Mouse (Mus musculus): ENCODE results near the gene Rsph6a. TPM values are rescaled to one million over a fixed set of nuclear protein-coding genes. Genes with fewer than 3 reads are reported as not detected.
"Not testable (repeated sequence)": the region's sequence is repeated elsewhere in the genome, so short reads cannot be mapped to it uniquely, and the experiment has no call there.

The Rsph6a gene
- polyA plus RNA-seq, 1 experiment from 2014 or later: not detected

DNA sequence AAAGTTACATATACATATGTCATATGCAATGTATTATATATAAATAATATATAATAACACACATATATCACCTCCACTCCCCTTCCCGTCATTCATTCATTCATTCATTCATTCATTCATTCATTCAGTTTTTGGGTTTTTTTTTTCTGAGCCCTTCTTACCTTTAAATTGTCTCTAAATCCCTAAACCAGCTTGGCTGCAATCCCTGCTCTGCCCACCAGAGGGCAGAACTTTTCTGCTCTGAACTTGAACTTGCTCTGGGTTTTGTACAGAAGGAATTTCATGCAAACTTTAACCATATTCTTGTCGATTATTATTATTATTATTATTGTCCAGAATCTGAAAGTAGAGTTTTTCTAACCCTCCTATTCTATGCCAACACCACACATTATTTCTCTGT is 14.2 kb downstream of the Rsph6a start:
- Histone ChIP-seq H3K4me2 (ENCODE audit: low read depth, low read length, severe bottlenecking) (no peak overlapping the region), H3K9me3 (ENCODE audit: control insufficient read depth, low read length) (no peaks in the 10 kb centered on the region), H3K4me3 (ENCODE audit: low read depth, low read length) (no peak overlapping the region), H3K9ac (ENCODE audit: low read length) (no peak overlapping the region), H3K27me3 (ENCODE audit: control insufficient read depth, insufficient read depth, low read length) (peaks cover 20% of the 10 kb centered on the region), H3K27ac (ENCODE audit: low read depth, low read length) (no peak overlapping the region), H3K4me1 (replicated peaks; ENCODE audit: control insufficient read depth, insufficient read depth, low read length) (no peaks in the 10 kb centered on the region), H3K36me3 (ENCODE audit: control insufficient read depth, insufficient read depth, low read length) (no peaks in the 10 kb centered on the region)
- ATAC-seq (replicated peaks; ENCODE audit: low FRiP score): no peak
- DNase-seq (ENCODE audit: low spot score): peak; percentile 85
- 2% methylated on average over 2 of the region's 2 CpGs for WGBS

DNA sequence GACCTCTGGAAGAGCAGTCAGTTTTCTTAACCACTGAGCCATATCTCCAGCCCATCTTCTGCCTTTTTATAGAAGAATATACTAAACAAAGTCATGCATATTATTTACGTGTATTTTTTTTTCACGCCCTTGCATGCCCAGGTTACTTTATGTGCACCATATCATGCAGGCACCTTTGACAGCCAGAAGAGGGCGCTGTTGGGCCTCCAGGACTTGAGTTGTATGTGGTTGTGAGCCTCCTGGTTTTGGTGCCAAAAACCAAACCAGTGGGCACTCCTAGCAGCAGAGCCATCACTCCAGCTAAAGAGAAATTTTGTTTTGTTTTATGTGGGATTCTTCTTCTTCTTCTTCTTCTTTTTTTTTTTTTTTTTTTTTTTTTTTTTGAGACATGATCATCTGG is 15.0 kb downstream of the Rsph6a start:
- WGBS: 52% methylated on average over 3 of the region's 3 CpGs
- Histone ChIP-seq H3K36me3 (ENCODE audit: control insufficient read depth, insufficient read depth, low read length) (no peaks in the 10 kb centered on the region), H3K4me1 (replicated peaks; ENCODE audit: control insufficient read depth, insufficient read depth, low read length) (no peaks in the 10 kb centered on the region), H3K4me3 (ENCODE audit: low read depth, low read length) (no peak overlapping the region), H3K27me3 (ENCODE audit: control insufficient read depth, insufficient read depth, low read length) (peaks cover 20% of the 10 kb centered on the region), H3K4me2 (ENCODE audit: low read depth, low read length, severe bottlenecking) (no peak overlapping the region), H3K9ac (ENCODE audit: low read length) (no peak overlapping the region), H3K9me3 (ENCODE audit: control insufficient read depth, low read length) (no peaks in the 10 kb centered on the region), H3K27ac (ENCODE audit: low read depth, low read length) (no peak overlapping the region)
- DNase-seq (ENCODE audit: low spot score): peak; percentile 58
- no peak for ATAC-seq (replicated peaks; ENCODE audit: low FRiP score)

DNA sequence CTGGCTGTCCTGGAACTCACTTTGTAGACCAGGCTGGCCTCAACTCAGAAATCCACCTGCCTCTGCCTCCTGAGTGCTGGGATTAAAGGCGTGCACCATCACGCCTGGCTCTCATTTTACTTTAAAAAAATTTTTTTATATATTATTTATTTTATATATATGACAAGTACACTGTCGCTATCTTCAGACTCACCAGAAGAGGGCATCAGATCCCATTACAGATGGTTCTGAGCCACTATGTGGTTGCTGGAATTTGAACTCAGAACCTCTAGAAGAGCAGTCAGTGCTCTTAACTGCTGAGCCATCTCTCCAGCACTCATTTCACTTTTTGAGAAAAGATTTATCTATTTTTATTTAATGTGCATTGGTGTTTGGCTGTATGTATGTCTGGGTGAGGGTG is 16.5 kb downstream of the Rsph6a start:
- ATAC-seq (replicated peaks; ENCODE audit: low FRiP score); H3K4me3 ChIP-seq (ENCODE audit: low read depth, low read length); H3K36me3 ChIP-seq (ENCODE audit: control insufficient read depth, insufficient read depth, low read length); H3K27ac ChIP-seq (ENCODE audit: low read depth, low read length); H3K4me2 ChIP-seq (ENCODE audit: low read depth, low read length, severe bottlenecking); H3K4me1 ChIP-seq (replicated peaks; ENCODE audit: control insufficient read depth, insufficient read depth, low read length); H3K9ac ChIP-seq (ENCODE audit: low read length); H3K27me3 ChIP-seq (ENCODE audit: control insufficient read depth, insufficient read depth, low read length); H3K9me3 ChIP-seq (ENCODE audit: control insufficient read depth, low read length); DNase-seq (ENCODE audit: low spot score): not testable (repeated sequence)
- 62% methylated on average over 3 of the region's 3 CpGs for WGBS

GRCm38 (mm10) chr7:19073504-19073903 is 19.0 kb downstream of the Rsph6a start:
- Histone ChIP-seq H3K4me2 (ENCODE audit: low read depth, low read length, severe bottlenecking) (no peak overlapping the region), H3K4me3 (ENCODE audit: low read depth, low read length) (no peak overlapping the region), H3K36me3 (ENCODE audit: control insufficient read depth, insufficient read depth, low read length) (peaks cover 7% of the 10 kb centered on the region; the same call in 1 of the 2 replicates), H3K4me1 (replicated peaks; ENCODE audit: control insufficient read depth, insufficient read depth, low read length) (peaks cover 10% of the 10 kb centered on the region; the same call in 1 of the 2 replicates), H3K9me3 (ENCODE audit: control insufficient read depth, low read length) (no peaks in the 10 kb centered on the region), H3K9ac (ENCODE audit: low read length) (no peak overlapping the region), H3K27ac (ENCODE audit: low read depth, low read length) (no peak overlapping the region), H3K27me3 (ENCODE audit: control insufficient read depth, insufficient read depth, low read length) (no peaks in the 10 kb centered on the region)
- no peak for ATAC-seq (replicated peaks; ENCODE audit: low FRiP score)
- 79% methylated on average over 9 of the region's 9 CpGs for WGBS
- DNase-seq (ENCODE audit: low spot score): peak; percentile 74

DNA sequence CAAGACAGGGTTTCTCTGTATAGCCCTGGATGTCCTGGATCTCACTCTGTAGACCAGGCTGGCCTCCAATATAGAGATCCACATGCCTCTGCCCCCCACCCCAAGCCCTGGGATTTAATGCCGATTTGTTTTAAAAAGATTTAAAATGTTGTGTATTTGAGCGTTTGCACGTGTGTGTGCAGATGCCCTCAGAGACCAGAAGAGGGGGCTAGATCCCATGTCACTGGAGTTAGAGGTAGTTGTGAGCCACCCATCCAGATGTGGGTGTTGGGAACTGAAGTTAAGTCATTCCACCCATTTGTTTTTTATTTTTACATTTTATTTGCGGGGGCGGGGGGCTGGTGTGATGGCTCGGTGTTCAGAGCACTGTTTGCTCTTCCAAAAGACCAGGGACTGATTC is 20.0 kb downstream of the Rsph6a start:
- peaks cover 10% of the 10 kb centered on the region; the same call in 1 of the 2 replicates for H3K4me1 ChIP-seq (replicated peaks; ENCODE audit: control insufficient read depth, insufficient read depth, low read length)
- ATAC-seq (replicated peaks; ENCODE audit: low FRiP score): no peak
- H3K4me3 ChIP-seq (ENCODE audit: low read depth, low read length): no peak overlapping the region
- no peak overlapping the region for H3K4me2 ChIP-seq (ENCODE audit: low read depth, low read length, severe bottlenecking)
- no peak overlapping the region for H3K27ac ChIP-seq (ENCODE audit: low read depth, low read length)
- peak; percentile 35 for DNase-seq (ENCODE audit: low spot score)
- no peaks in the 10 kb centered on the region for H3K9me3 ChIP-seq (ENCODE audit: control insufficient read depth, low read length)
- H3K9ac ChIP-seq (ENCODE audit: low read length): no peak overlapping the region
- no peaks in the 10 kb centered on the region for H3K27me3 ChIP-seq (ENCODE audit: control insufficient read depth, insufficient read depth, low read length)
- 94% methylated on average over 6 of the region's 6 CpGs for WGBS
- H3K36me3 ChIP-seq (ENCODE audit: control insufficient read depth, insufficient read depth, low read length): peaks cover 7% of the 10 kb centered on the region; the same call in 1 of the 2 replicates

GRCm38 (mm10) chr7:19075231-19075630 is 20.7 kb downstream of the Rsph6a start:
- no peaks in the 10 kb centered on the region for H3K27me3 ChIP-seq (ENCODE audit: control insufficient read depth, insufficient read depth, low read length)
- no peak overlapping the region for H3K9ac ChIP-seq (ENCODE audit: low read length)
- peaks cover 11% of the 10 kb centered on the region; the same call in 1 of the 2 replicates for H3K36me3 ChIP-seq (ENCODE audit: control insufficient read depth, insufficient read depth, low read length)
- WGBS: 56% methylated on average over 5 of the region's 5 CpGs
- peak; percentile 50 for DNase-seq (ENCODE audit: low spot score)
- peak overlapping the region; percentile 100 for H3K4me3 ChIP-seq (ENCODE audit: low read depth, low read length)
- H3K9me3 ChIP-seq (ENCODE audit: control insufficient read depth, low read length): no peaks in the 10 kb centered on the region
- no peak overlapping the region for H3K27ac ChIP-seq (ENCODE audit: low read depth, low read length)
- no peak for ATAC-seq (replicated peaks; ENCODE audit: low FRiP score)
- H3K4me2 ChIP-seq (ENCODE audit: low read depth, low read length, severe bottlenecking): peak overlapping the region; percentile 97
- peaks cover 10% of the 10 kb centered on the region; the same call in 1 of the 2 replicates for H3K4me1 ChIP-seq (replicated peaks; ENCODE audit: control insufficient read depth, insufficient read depth, low read length)

DNA sequence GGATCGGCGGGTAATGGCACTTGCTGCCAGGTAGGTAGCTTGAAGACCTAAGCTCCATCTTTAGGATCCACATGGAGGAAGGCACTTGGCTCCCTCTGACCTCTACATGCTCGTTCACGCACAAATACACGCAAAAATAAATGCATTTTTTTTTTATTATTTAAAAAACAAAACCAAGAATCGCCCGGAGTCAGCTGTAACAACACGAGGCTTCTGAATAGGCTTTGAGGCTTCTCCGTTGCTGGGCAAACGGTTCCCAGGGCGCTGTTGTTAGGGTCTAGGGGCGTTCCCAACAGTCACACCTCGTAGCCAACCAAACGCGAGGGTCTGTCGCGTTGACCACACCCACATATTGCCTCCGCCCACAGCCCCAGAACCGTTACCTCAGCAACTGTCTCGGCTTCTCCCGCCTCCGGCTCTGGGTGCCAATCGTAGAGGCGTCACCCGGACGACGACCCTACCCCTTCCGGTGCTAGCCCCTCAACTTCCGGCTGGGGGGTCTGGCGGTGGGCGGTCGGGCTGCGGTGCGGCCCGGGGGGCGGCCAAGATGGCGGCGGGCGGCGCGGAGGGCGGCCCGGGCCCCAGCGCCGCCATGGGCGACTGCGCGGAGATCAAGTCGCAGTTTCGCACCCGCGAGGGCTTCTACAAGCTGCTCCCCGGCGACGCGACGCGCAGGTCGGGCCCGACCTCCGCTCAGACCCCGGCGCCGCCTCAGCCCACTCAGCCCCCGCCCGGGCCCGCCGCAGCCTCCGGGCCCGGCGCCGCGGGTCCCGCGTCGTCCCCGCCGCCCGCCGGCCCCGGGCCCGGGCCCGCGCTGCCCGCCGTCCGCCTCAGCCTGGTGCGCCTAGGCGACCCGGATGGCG is 21.5 kb downstream of the Rsph6a start, which contains the start of gene Dmwd:
Gene Dmwd (plus strand): TSS at position 505 of the 863 bp plus-strand sequence.
- 1% methylated on average over 77 of the region's 91 CpGs for WGBS
- DNase-seq (ENCODE audit: low spot score) (peak; percentile 99), ATAC-seq (replicated peaks; ENCODE audit: low FRiP score) (peak; percentile 99)
- peak within 1 kb of the TSS; percentile 99 for H3K9ac ChIP-seq (ENCODE audit: low read length)
- H3K27ac ChIP-seq (ENCODE audit: low read depth, low read length): peak within 1 kb of the TSS; percentile 57
- H3K4me3 ChIP-seq (ENCODE audit: low read depth, low read length): peak within 1 kb of the TSS; percentile 100
- peak within 1 kb of the TSS; percentile 97 for H3K4me2 ChIP-seq (ENCODE audit: low read depth, low read length, severe bottlenecking)
- H3K4me1 ChIP-seq (replicated peaks; ENCODE audit: control insufficient read depth, insufficient read depth, low read length): peaks cover 10% of the 10 kb centered on the region; the same call in 1 of the 2 replicates
- peaks cover 17% of the 10 kb centered on the region for H3K36me3 ChIP-seq (ENCODE audit: control insufficient read depth, insufficient read depth, low read length)
- no peaks in the 10 kb centered on the region for H3K27me3 ChIP-seq (ENCODE audit: control insufficient read depth, insufficient read depth, low read length)
- no peaks in the 10 kb centered on the region for H3K9me3 ChIP-seq (ENCODE audit: control insufficient read depth, low read length)

DNA sequence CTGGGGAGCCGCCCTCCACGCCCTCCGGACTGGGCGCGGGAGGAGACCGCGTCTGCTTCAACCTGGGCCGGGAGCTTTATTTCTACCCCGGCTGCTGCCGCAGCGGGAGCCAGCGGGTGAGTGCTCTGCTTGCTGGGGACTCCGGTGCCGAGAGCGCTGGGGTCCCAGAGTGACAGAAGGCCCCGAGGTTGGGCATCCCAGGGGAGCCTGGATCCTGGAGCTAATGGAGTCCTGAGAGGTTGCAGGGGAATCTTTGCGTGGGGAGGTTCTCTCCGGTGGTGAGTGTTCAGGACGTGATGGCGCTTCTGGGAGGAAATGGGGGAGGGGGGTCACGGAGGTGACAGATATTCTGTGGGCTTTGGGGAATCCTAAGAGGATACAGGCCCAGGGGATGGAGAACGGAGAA is 22.1 kb downstream of the Rsph6a start:
- Histone ChIP-seq H3K4me3 (ENCODE audit: low read depth, low read length) (peak overlapping the region; percentile 100), H3K27me3 (ENCODE audit: control insufficient read depth, insufficient read depth, low read length) (no peaks in the 10 kb centered on the region), H3K9ac (ENCODE audit: low read length) (peak overlapping the region; percentile 99), H3K4me1 (replicated peaks; ENCODE audit: control insufficient read depth, insufficient read depth, low read length) (peaks cover 10% of the 10 kb centered on the region; the same call in 1 of the 2 replicates), H3K9me3 (ENCODE audit: control insufficient read depth, low read length) (no peaks in the 10 kb centered on the region), H3K36me3 (ENCODE audit: control insufficient read depth, insufficient read depth, low read length) (peaks cover 17% of the 10 kb centered on the region), H3K4me2 (ENCODE audit: low read depth, low read length, severe bottlenecking) (peak overlapping the region; percentile 97), H3K27ac (ENCODE audit: low read depth, low read length) (peak overlapping the region; percentile 57)
- WGBS: under 1% methylated on average over 22 of the region's 22 CpGs
- ATAC-seq (replicated peaks; ENCODE audit: low FRiP score) (no peak), DNase-seq (ENCODE audit: low spot score) (peak; percentile 59)
